Mouse (Mus musculus): ENCODE measurements around the gene Ythdf1.

Ythdf1 gene

GRCm38 (mm10) chr2:180920810-180921400, at the start of gene Ythdf1:
Gene Ythdf1, minus strand, starts transcription at chr2:180920949.
- DNase-seq, result peak; percentile 95

GRCm38 (mm10) chr2:180967010-180967763, 46.4 kb upstream of the Ythdf1 start, which contains the start of gene Arfgap1:
Gene Arfgap1, plus strand, starts transcription at chr2:180967225.
- DNase-seq, result peak; percentile 93

GRCm38 (mm10) chr2:180966092-180966882, 45.5 kb upstream of the Ythdf1 start:
- DNase-seq, result peak; percentile 33

GRCm38 (mm10) chr2:180963956-180964355, 43.2 kb upstream of the Ythdf1 start:
- DNase-seq, result peak; percentile 64

- no peak for DNase-seq
Observed at GRCm38 (mm10) chr2:180962616-180963308, 42.0 kb upstream of the Ythdf1 start.

- DNase-seq, result no peak
Observed at GRCm38 (mm10) chr2:180960187-180960586, 39.4 kb upstream of the Ythdf1 start.

- no peak for DNase-seq
Observed at GRCm38 (mm10) chr2:180959605-180960004, 38.9 kb upstream of the Ythdf1 start.

GRCm38 (mm10) chr2:180954061-180955047, 33.6 kb upstream of the Ythdf1 start, which contains the start of gene Nkain4:
Gene Nkain4, minus strand, starts transcription at chr2:180954699.
- peak; percentile 47 for DNase-seq

- no peak for DNase-seq
Observed at GRCm38 (mm10) chr2:180953638-180954037, 32.9 kb upstream of the Ythdf1 start.

- DNase-seq, result peak; percentile 21
Observed at GRCm38 (mm10) chr2:180952731-180953171, 32.0 kb upstream of the Ythdf1 start.

GRCm38 (mm10) chr2:180949947-180950346, 29.2 kb upstream of the Ythdf1 start:
- no peak for DNase-seq

GRCm38 (mm10) chr2:180941869-180942268, 21.1 kb upstream of the Ythdf1 start:
- DNase-seq, result peak; percentile 70

GRCm38 (mm10) chr2:180940187-180940586, 19.4 kb upstream of the Ythdf1 start:
- no peak for DNase-seq

GRCm38 (mm10) chr2:180932418-180932817, 11.7 kb upstream of the Ythdf1 start:
- no peak for DNase-seq

- DNase-seq, result no peak
Observed at GRCm38 (mm10) chr2:180928723-180929122, 8.0 kb upstream of the Ythdf1 start, which contains the start of gene Birc7. Gene Birc7, plus strand, starts transcription at chr2:180929023.

GRCm38 (mm10) chr2:180925176-180925575, 4.4 kb upstream of the Ythdf1 start:
- peak; percentile 44 for DNase-seq

- DNase-seq, result no peak
Observed at GRCm38 (mm10) chr2:180922739-180923138, 2.0 kb upstream of the Ythdf1 start.

- DNase-seq, result no peak
Observed at GRCm38 (mm10) chr2:180919913-180920809, 588 bp downstream of the Ythdf1 start.

GRCm38 (mm10) chr2:180915886-180916433, 4.8 kb downstream of the Ythdf1 start:
- DNase-seq, result no peak

GRCm38 (mm10) chr2:180910928-180911327, 9.8 kb downstream of the Ythdf1 start:
- DNase-seq, result peak; percentile 62
